Mouse (Mus musculus) embryo, embryonic 11.5 days (tissue): Measurements from ENCODE around the gene Stard10.

ENCODE experiments used
- DNase-seq: peaks from one replicate; pipeline ENCODE4 v3.0.0-alpha.2; 2012; ENCODE audit warnings: low read depth, low spot score

Stard10 gene

GRCm38 (mm10) chr7:101369666-101370065 is 52.8 kb downstream of the Stard10 start:
- no peak for DNase-seq

DNA sequence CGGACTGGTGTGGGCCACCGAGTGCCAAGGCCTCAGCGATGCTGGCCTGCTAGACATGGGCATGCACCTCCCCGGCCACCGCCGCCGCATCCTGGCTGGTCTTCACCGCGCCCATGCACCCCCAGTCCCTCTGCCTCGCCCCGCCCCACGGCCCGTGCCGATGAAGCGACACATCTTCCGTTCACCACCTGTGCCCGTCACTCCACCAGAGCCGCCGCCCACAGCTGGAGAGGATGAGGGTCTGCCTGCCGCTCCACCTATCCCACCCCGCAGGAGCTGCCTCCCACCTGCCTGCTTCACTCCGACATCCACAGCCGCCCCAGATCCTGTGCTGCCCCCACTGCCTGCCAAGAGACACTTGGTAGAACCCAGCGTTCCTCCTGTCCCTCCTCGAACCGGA is 56.2 kb downstream of the Stard10 start:
- DNase-seq: no peak

- no peak for DNase-seq
These were observed 57.3 kb downstream of the Stard10 start for GRCm38 (mm10) chr7:101374155-101374554.

DNA sequence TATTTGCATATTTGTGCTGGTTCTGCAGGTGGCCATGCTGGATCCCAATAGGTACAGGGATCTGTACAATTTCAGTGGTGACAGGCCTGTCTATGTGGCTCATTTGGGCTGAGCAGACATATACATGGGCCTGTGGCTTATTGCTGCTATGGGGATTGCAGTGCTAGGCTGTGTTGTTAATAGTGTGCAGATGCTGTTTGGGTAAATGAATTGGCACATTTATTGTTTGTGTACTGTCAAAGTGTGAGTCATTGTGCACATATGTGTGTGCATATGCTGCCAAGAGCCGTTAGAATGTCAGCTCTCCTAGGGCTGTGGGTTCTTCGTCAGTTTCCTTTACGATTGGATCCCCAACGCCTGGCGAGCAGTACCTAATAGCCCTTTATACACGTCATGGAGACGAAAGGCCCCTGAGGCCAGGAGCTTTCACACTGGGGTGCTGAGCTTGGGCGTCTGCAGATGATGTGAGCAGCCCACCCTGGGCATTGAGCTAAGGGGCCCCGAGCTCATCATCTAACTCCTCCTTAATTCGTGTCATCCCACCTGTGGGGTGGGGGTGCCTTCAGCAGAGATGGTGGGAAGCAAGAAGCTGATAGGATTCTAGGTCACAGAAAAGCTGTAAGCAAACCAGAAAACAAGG is 59.9 kb downstream of the Stard10 start:
- DNase-seq: no peak

DNA sequence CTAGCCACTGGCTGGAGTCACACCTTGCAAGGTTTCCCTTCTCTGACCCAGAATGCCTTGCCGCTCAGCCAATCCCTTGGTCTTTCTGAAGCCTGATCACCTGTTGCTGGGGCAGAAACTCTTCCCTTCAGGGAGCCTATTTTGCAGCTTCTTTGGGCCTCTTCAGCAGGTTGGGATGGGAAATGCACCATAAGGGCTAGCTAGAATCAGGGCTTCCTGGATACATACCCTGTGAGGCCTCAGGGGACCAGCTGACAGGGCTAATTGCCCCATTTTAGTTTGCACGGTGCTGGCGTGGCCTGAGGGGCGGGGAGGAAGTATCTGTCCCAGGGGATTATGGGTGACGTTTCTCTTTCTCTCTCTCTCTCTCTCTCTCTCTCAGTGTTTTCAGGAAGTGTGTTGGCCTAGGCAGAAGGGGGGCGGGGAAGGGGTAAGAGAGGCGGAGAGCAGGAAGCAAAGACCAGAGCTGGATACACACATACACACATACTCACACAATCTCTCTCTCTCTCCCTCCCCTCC is 60.9 kb downstream of the Stard10 start:
- no peak for DNase-seq

DNA sequence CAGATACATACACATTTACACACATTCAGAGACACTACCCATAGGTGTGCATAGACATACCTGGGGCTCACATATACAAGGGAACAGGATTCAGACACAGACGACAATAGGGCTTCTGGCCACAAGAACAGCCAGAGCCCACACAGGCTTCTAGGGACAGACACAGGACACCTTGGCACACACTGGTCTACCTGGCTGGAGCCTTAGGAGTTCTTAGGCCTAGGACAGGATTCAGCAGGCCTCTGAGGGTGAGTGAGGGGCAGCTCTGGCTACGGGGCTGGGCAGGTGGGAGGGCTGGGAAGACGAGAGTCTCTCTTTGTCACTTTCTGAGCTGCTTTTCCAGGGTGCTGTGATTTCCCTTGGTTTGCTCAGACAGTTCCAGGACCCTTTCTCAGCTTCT is 61.4 kb downstream of the Stard10 start:
- DNase-seq: no peak

DNA sequence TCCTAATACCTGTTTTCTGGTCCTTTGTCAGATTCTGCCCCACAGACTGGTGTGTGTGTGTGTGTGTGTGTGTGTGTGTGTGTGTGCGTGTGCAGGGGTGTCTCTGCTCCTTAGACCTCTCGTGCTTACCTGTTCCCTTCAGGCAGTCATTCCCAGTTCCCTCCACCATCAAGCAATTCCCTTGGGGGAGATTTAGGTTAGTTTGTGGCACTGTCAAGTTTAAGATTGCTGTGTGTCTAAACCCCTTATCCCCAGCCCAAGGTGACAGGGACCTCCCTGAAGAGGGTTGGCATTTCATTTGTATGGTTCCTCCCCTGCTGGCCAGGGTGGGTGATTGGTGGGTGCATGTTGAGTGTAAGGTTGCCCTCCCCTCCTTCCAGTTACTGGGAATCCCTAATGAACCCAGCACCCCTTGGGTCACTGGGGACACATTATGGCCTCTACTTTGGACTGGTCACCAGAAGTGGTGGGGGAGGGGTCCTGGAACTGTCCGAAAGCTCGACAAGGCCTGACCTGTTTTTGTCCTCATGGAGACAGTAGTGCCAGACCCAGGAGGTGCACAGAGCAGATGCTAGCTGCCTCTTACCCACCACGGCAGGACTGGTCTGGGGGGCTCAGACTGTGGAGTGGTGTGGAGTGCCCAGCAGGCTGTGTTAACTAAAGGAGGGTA is 62.0 kb downstream of the Stard10 start:
- DNase-seq: no peak

DNA sequence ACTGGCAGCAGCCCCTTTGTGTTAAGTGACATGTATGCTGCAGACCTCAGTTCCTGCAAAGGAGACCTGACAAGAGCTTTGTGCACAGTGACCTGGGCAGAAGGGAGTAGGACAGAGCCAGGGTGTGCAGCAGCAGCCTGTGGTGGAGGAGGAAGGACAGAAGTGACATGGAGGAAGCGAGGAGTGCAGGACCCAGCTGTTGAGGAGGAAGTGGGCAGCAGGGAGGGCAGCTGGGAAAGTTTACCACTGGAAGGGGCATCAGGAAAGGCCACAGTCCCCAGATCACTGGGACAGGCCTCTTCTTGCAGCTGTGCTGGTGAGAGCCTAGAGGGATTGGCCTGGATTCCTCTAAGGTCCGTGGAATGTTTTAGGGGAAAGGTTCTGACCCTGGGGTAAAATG is 62.8 kb downstream of the Stard10 start:
- DNase-seq: no peak

DNA sequence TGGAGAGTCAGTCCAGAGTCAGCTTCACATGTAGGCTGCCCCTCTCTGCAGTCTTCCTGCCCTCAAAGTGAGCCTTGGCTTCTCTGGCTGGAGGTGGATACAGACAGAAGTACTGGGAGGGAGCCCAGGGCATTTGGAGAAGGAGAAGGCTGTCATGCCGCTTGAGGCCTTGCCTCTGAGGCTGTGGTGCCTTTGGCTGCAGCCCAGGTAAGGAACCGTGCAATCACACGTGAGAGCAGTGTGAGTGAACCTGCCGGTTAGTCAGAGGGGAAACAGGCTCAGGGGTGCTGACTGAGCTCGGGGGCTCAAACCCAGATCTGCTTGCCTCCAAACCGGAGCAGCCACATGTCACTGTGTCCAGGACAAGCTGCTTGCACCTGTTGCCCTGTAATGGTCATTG is 64.6 kb downstream of the Stard10 start:
- DNase-seq: no peak

- DNase-seq: no peak
These were observed 65.5 kb downstream of the Stard10 start for GRCm38 (mm10) chr7:101382378-101382777.

GRCm38 (mm10) chr7:101383756-101384155 is 66.9 kb downstream of the Stard10 start:
- DNase-seq: no peak

DNA sequence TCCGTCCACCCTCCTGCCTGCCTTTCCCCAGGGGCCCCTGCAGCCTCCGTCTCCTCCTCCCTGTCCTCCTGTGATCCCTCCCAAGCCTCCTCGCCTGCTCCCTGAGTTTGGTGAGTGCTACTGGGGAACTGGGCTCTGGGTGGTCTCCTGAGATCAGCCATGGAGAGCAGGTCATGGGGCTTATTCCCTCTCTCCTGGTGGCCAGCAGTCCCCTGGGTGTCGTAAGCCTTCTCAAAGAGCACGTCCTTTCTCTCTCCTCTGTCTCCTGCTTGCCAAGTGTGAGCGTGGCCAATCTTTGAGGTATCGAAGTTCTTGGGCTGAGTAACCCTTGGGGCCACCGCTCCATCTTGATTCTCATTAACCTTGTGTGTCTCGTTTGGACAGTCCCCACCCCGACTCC is 68.0 kb downstream of the Stard10 start:
- no peak for DNase-seq

GRCm38 (mm10) chr7:101385331-101385733 is 68.4 kb downstream of the Stard10 start:
- DNase-seq: no peak

DNA sequence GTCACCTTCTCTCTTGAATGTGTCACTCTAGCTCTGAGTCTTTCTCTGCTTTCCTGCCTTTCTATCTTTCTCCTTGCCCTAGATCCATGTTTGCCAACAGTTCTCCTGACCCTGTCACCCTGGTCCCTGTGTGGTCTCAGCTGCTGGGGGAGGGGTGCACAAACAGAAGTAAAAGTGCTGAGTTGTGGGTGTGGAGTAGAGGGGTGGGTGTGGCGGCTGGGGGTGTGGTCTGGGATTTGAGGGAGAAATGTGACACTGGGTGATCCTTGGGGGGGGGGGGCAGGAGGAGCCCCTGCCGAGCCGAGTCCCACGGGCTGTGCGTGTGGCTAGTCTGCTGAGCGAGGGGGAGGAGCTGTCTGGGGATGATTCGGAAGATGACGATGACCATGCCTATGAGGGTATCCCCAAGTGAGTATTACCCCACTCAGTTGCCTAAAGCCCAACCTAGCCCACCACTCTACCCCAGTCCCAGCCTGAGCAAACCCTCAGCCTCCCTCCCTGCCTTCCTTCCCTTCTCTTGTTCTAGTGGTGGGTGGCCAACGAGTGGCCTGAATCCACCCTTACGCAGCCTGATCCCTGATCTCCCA is 69.1 kb downstream of the Stard10 start:
- no peak for DNase-seq

DNA sequence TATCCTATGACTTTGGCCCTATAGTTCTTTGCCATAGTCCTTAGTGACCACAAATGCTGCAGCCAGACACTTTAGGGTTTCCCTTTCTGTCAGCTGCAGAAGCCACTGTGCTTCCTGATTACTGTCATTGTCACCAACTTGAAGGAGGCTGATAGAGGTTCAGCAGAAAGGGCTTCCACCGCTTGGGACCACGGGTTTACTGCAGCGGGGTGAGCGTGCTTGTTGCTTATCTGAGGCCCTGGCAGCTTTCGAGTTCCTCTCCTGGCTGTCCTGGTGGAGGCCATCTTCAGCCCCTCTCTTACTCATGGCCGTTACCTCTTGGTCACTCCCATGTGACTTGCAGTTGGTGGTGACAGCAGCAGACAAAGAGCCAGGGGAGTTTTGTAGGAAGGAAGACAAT is 72.4 kb downstream of the Stard10 start:
- no peak for DNase-seq

DNA sequence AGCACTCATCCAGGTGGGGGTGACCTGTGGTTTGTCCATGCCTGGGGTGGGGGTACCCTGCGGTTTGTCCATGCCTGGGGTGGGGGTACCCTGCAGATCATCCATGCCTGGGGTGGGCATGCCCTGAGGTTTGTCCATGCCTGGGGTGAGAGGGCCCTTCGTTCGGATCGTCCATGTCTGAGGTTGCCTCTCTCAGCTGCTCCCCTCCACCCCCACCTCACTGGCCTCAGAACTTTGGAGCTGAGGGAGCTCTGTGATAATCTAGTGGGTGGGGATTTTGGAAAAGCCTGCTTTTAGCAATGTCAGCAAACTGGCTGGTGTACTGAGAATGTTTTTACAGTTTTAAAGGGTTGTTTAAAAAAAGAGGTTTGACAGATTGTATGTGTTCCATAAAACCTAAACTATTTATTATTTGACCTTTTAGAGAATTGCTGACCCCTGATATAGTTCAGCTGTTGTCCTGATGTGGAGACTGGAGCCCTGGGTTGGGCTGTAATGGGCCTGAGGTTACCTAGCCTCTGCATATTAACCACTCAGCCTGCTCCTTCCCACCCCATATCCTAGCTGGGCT is 75.1 kb downstream of the Stard10 start:
- no peak for DNase-seq

DNA sequence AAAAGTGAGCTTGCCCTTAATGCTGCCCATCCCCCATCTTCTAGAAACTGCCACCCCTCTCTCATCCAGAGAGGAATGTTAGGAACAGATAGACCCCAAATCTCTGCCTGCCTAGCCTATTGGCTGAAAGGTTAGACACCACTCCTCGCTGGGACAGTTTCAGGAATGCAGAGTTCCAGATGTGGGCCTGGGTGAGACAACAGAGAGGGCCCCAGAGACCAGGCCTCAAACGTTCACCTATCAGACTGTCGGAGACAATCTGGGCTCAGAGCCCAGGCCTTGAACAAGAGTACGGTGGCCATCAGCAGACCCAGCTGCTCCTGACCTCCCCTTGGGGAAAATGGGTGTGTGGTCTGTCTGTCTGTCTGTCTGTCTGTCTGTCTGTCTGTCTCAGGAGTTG is 76.1 kb downstream of the Stard10 start:
- DNase-seq: no peak

GRCm38 (mm10) chr7:101393694-101394504 is 77.0 kb downstream of the Stard10 start:
- no peak for DNase-seq

DNA sequence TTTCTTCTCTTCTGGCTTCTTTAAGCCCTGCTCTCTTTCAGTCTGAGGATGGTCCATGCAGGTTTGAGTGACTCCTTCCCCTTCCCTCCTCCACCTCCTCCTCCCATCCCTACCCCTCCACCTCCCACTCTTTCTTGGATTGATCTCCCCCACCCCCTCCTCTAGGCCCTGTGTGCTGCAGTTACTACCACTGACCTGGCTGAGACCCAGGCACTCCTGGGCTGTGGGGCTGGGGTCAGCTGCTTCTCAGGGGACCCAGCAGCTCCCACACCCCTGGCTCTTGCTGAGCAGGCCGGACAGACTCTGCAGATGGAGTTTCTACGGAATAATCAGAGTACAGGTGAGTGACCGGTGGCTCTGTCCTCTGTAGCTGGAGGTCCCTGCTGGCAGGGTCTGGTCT is 77.7 kb downstream of the Stard10 start:
- no peak for DNase-seq

DNA sequence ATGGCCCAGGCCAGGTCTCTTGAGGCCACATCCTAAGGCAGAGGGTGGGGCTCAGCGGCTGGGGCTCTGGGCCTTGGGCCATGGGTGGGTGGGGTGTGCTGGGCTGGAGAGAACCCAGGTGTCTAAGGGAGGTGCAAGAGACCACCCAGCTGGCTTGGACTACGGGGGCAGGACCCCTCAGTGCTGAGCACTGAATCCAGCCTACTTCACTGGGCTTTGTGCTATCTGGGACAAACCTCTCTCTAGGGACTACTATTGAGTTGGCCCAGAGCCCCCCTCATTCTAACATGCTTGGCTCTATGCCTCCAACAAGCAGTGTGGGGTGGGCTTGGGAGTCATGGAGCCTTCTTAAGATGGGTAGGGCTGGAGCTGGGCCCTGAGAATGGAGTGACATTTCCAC is 78.6 kb downstream of the Stard10 start:
- DNase-seq: no peak
